Mouse (Mus musculus) right cerebral cortex, adult 2 months (tissue): Measurements from ENCODE around the gene Vars2.

Experiments
- DNase-seq, 2 experiments: peaks; one replicate each; pipeline ENCODE4 v3.0.0; 2021 to 2022; ENCODE audit warnings: low spot score in 2 of 2

The Vars2 gene

GRCm38 (mm10) chr17:35635202-35635601 lies 32.2 kb downstream of the Vars2 start:
- peak in 1 of 2 experiments; percentile 28 for DNase-seq

GRCm38 (mm10) chr17:35633992-35634391 lies 33.4 kb downstream of the Vars2 start:
- peak; percentile 66 to 70 for DNase-seq

DNA sequence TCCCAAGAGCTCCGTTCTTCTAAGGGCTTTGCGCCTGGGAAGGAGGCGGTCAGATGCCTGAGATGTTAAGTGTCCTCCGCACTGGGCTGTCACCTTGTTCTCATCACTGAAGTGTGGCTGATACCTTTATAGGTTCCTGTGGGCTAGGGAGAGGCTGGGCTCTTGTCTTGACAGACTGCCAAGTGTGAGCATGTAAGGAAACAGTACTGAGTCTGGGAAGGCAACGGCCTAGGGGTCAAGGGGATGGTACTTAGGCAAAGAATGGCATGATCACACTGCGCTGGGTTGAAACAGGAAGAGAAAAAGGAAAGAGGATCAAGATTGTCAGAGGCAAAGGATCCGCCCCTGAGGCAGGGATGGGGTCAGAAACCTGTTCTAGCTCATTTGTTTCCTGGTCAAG lies 40.9 kb downstream of the Vars2 start, which contains the start of gene Gm9573:
Gm9573 (minus strand) TSS at position 101 of the 400 bp plus-strand sequence.
- no peak for DNase-seq

DNA sequence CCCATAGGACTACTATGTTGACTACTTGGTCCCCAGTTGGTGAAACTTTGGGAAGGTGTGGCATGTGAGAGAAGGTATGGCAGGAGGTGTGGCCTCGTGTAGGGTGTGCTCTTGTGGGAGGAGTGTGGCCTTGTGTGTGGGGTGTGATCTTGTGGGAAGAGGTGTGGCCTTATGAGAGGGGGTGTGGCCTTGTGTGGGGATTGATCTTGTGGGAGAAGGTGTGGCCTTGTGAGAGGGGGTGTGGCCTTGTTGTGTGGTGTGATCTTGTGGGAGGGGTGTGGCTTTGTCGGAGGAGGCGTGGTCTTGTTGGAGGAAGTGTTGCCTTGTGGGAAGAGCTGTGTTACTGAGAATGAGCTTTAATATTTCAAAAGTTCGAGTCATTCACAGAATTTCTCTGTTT lies 50.3 kb downstream of the Vars2 start:
- no peak for DNase-seq
